Mouse (Mus musculus) left cerebral cortex, adult 11 months (tissue): Measurements from ENCODE around the gene Calm5.
"Not testable (repeated sequence)": the region's sequence is repeated elsewhere in the genome, so short reads cannot be mapped to it uniquely, and the experiment has no call there.

Experiments used
- DNase-seq: peaks from one replicate; pipeline ENCODE4 v3.0.0; 2022; ENCODE audit warnings: low spot score

Gene Calm5

DNA sequence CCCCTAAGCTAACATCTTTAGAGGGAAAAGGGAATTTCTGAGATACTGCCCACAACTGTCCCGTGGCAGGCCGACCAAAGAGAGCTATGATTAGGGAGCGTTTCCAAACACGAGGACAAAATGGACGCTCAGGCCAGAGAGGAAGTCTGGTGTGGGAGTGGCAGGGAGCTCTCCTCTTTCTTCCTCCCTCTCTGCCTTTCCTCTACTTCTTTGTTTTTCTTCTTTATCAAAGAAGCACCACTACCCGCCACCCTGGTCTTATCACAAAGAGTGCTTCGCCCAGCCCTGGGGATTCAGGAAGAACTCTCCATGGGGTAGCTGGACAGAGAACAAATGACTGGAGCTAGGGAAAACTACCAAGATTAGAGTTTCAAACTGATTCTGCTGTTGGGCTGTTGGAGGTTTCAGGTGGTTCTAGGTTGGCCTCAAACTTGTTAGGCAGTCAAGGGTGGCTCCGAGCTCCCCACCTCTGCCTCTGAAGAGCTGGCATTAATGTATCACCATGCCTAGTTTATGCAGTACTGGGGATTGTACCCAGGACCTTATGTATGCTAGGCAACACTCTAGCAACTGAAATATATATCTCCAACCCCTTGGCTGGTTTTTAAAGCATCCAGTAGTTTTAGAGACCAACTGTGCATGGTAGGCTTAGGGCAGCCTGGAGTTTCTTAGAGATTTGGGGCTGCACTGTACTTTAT lies 12.5 kb downstream of the Calm5 start:
- DNase-seq: no peak

DNA sequence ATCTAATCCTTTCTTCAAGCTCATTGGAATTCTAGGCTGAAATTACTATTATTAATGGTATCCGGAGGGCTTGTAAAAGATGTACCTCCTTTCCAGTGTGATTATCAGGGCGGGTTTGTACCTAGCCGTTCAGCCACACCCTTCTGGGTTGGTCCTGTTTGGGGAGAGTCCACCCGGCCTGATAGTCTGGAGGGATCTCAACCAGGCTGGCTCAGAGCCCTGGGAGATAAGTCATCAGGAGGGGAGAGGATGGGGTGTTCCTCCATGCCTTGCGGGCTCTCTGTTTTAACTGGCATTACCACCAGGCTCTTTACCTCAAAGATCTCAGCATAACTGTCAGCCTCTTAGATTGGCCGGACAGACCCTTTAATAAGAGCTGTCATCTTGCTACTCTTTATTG lies 13.2 kb downstream of the Calm5 start:
- no peak for DNase-seq

DNA sequence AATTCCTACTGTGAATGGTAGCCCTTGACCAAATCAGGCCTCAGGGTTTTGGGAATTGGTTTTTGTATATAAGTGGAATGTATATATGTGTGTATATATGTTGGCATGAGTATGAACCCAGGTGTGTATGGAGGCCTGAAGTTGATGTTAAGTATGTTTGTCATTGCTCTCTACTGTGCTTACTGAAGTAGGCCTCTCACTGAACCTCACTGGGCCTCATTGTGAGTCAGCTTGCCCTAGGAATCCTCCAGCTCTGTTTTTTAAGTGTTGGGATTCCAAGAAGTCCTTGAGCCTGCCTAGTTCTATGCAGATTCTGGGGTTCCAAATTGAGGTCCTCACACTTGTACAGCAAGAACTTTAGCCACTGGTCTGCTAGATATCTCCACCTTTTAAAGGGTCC lies 15.9 kb downstream of the Calm5 start:
- DNase-seq: no peak

DNA sequence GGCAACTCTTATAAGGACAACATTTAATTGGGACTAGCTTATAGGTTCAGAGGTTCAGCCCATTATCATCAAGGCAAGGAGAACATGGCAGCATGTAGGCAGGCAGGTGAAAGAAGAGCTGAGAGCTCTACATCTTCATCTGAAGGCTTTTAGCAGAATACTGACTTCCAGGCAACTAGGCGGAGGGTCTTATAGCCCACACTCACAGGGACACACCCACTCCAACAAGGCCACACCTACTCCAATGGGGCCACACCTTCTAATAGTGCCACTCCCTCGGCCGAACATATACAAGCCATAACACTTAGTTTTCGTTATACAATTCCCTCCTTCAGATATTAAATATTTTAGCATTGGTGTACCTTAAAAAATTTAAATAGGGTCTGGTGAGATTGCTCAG lies 18.9 kb downstream of the Calm5 start:
- DNase-seq: no peak

DNA sequence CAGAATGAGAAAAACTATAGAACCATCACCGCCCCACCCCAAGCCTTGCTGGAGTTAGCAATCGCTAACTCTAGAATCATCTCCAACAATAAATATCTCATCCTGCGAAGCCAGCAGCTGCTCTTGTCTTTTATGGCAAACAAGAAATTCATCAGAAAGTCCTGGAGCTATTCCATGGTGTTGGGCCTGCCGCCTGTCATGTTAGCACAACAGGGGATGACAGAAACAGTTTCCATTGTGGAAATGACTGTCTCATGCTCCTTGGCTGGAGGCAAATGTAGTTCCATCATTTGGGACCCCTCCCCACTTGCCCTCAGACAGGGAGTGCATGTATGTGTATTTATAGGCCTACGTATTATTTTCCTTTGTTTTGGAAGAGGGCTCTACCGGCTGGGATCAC lies 22.5 kb downstream of the Calm5 start:
- no peak for DNase-seq

DNA sequence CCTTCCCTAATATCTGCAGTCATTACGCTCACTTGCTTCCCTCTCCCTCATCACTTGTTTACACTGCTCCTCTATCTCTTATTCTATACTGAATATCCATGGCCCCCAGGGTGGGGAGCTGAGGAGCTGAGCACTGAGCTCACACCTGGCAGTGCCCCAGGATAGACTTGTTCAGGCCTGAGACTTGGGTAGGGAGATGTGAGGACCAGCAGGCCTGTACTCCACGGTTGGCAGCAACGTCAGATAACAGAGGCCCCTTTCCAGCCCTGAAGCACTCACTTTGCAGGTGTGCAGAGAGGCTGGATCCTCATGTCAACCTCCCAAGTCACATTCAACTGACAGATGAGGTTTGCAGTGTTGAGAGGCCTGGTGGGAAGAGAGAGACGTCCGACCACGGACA lies 23.2 kb downstream of the Calm5 start:
- DNase-seq: no peak

DNA sequence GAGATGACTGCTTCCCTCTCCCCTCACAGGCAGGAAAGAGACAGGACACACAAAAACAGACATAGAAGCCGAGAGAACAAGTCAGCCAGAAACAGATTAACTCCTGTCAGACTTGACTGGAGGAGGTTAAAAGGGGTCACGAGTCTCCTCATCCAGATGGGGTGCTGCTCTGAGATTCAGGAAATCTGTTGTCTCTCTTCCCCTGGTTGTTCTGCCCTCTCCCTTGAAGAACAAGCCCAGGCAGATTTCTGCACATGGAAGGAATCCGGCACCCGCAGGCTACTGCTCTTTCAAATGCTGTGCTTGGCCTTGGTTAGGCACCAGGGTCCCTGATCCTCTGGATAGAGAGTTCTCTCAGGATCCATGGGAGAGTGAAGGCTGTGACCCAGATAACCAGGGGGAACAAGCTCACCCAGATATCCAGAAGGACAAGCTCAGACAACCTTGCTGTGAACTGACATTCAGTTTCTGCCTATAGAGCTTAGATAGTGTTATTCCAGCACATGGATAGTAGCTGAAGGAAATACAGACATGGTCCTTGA lies 23.8 kb downstream of the Calm5 start:
- no peak for DNase-seq

DNA sequence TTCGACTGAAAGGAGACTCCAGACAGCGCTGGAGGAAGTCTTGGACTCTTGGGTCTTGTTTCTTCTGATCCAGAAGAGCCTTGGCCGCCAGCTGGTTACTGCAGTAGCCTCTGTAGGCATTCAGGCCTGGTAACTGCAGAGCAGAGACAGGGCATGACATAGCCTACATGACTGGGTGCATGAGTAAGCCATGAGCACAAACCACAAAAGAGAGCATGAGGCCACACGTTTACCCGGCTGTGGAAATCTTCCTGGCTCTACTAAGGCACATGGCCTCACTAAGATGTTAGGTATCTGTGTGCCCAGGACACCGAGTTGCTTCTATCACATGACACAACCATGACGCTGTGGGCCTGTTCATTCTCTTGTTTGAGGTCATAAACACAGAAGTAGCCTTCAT lies 32.7 kb downstream of the Calm5 start:
- DNase-seq: no peak

DNA sequence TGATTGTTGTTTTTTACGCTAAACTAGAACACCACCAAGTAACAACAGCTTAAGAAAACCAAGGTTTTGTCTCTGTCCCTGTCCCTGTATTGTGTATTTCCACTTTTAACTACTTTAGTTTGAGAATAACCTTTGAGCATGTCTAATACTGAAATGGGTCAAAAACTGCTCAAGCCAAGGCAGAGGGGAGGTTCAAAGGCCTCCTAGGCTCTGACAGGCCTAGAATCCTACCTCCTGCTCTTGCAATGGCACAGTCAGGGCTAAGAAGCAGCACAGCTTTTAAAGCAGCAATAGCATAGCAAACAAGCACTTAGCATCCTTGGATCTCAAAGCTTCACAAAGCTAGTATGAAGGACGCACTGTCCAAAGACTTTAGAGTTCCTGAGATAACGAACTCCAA lies 35.1 kb downstream of the Calm5 start:
- no peak for DNase-seq

DNA sequence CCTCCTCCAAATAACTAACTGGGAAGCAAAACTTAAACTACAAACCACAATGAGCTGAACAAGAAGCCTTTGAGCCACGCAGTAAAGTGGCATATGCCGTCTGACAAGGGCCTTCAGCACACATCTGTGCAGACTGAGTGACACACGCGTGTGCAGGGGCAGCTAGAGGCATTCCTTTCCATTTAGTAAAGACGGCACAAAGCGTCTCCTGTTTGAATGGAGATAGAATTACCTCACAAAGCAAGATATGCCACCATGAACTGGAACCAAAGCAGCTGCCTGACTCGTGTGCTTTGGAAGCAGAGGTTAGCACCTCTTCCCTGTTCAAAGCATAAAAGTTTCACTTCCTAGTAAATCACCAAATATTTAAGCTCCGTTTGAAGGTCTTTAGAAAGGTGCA lies 36.1 kb downstream of the Calm5 start:
- DNase-seq: no peak

DNA sequence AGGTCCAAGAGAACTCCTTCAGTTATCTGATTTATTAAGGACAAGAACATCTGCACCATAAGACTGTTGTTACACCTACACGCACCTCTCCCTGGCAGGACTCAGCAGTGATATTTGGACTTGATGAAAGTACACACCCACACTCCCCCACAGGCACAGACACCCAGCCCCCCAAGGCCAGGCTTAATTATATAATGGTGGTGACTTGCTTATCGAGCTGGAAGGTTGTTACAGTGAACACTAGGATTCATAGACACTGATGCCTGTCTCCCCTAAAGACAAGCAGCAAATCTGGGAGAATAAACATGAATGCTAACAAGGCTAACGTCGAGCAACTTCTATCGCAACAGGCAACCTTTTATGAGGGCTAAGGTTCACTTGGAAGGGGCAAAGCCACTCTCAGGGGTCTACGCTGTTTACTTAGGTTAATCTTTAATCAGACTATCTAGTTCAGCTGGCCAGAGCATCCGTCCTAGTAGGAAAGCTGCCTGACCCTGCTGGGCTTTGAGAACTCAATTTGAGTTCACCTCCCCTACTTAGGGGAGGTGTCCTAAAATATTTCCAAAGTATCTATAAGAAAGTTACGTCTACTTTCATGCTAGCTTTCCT lies 37.6 kb downstream of the Calm5 start:
- DNase-seq: no peak

DNA sequence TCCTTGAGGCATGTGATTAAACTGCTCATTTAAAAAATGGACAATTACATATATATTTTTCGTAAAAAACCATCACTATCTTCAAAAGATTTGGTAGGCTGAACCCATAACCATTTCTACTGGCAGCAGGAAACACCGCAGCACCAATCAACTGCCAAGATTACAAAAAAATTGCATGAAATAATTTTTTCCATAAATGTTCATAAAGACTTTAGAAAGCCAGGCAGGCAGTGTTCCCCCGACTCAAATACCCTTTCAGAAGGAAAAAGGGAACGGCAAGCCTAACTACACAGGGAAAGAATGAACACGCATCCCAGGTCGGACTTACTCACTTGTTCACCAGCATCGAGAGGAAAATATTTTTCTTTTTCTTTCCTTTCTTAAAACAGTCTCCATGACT lies 38.6 kb downstream of the Calm5 start:
- no peak for DNase-seq

DNA sequence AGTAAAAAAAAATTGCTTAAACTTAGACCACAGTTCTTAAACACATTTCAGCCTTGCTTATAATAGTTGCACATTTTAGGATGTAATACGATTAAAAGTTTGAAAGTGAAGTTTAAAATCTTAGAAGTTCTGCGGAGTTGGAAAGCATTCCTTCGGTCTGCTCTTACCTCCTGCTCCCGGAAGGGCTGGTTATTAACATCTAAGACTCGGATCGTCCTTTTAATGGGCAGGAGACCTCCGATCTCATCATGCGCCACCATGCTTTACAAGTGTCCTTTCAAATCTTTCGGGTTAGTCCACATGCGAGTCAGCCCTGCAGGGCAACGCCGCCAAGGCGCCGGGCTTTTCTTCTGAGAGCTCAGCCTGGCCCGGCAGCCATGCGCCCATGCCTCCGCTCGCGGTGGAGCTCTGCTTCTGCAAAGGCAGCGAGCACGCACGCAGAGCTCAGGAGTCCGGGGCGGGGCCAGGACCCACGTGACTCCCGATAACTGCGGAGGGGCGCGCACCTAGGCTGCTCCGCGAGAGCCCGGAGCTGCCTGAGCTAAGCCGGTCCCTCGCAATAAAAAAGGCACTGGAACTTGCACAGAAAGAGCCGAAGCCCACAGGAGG lies 39.3 kb downstream of the Calm5 start:
- DNase-seq: peak; percentile 84

DNA sequence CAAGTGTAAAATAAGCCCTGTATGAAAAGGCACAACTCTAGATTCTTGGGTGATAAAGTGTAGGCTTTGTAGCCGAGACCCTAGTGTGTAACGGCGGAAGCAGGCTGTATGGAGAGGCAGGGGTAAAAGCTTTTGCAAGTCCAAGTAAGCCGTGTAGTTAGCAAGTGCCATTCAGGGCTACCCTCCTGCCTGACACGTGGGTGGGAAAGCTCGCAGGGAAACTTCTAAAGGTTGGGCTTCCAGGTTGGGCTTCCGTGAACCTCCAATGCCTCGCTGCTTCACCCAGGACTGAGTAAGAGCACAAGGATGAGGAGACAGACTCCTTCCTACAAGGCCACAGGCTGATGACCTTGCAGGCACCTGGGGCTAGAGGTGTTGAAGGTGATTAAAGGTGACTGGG lies 40.6 kb downstream of the Calm5 start:
- DNase-seq: no peak

DNA sequence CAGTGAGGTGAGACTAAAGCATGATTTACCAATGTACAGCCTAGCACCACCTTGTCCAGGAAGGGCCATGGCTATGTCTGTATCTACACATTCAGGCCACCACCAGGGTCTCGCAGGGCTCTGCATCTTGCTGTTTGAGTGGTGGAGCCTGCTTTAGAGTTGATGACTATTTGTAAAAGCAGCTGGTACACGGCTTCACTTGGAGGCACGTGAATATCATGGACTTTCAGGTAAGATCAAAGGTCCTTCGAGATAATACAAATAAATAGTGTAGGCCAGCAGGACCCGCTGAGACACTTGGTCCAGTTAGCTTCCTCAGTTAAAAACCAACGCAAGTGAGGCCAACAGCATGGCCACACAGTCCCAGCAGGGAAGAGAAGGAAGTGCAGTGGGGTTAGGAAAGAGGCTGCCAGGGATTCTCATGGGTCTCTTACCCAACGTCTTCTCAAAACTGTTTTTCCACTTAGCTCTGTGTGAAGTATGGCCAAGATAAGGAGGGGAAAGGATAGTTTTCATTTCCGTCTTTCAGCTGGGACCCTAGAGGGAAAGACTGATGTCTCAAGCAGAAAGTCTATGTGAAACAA lies 41.5 kb downstream of the Calm5 start:
- no peak for DNase-seq

DNA sequence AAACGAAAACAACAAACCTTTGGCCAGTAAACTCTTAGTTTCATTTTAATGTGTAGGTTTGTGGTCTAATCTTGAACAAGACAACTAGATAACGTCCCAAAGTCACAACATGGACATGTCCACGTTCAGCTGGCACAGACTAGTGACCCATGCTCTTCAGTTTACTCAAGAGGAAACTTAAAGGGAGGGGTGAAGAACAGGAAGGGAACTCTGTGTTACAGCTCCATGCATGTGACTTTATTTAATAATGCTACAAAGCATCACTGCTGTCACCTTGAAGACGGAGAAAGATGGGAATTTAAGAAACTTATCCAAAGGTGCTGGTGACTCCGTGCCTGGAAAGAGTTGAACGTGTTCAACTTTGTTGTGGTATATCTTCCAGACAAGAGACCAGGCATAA lies 42.1 kb downstream of the Calm5 start:
- no peak for DNase-seq

DNA sequence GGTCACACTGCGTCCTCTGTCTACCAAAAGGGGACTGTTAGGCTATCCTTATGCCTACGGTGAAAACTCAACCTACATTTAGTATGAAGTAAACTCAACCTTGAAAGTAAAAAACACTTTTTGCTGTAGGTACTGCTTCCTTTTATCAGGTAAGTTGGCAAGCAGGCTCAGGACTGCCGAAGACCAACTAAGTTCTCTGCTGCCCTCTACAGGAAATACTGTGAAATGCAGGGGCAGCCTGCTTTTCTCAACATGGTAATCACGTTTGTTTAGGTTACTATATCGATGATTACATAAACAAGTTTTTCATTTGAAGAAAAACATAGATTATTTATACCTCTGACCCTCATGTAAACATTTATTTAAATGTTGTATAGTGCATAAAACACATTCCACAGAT lies 42.9 kb downstream of the Calm5 start:
- DNase-seq: peak; percentile 64

DNA sequence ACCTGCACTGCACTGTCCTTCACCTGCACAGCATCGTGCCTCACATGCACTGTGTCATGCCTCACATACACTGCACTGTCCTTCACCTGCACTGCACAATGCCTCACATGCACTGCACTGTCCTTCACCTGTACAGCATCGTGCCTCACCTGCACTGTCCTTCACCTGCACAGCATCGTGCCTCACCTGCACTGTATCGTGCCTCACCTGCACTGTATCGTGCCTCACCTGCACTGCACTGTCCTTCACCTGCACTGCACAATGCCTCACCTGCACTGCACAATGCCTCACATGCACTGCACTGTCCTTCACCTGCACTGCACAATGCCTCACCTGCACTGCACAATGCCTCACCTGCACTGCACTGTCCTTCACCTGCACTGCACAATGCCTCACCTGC lies 44.2 kb downstream of the Calm5 start:
- DNase-seq: not testable (repeated sequence)

DNA sequence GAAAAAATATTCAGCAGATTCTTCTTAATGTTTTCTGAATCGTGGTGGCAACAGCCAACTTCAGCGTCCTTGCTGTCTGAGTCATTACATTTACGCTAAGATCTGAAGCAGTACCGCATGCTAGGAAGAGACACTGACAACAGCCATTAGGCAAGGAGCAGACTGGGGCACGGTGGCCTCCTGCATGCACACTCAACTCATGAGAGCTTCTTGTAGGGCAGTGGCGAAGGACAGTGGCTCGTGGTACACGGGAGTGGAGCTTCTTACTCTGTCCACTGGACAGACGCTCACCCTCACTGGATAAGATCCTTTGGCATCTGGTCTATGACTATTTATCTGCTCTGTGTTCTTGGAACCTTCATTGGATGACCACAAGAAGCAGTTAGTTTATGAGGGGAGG lies 45.3 kb downstream of the Calm5 start:
- no peak for DNase-seq
